Mouse (Mus musculus) E14TG2a.4 (cell line): Measurements from ENCODE around the gene Adcy4.

Source experiments
- CTCF ChIP-seq: conservative IDR thresholded peaks from 2 replicates; pipeline ENCODE4 v1.5.1; 2014; ENCODE audit warnings: low read length
- NANOG ChIP-seq: IDR thresholded peaks from 2 replicates; pipeline ENCODE4 v1.6.1; 2014; ENCODE audit warnings: borderline replicate concordance, low read length, mixed read lengths

DNA sequence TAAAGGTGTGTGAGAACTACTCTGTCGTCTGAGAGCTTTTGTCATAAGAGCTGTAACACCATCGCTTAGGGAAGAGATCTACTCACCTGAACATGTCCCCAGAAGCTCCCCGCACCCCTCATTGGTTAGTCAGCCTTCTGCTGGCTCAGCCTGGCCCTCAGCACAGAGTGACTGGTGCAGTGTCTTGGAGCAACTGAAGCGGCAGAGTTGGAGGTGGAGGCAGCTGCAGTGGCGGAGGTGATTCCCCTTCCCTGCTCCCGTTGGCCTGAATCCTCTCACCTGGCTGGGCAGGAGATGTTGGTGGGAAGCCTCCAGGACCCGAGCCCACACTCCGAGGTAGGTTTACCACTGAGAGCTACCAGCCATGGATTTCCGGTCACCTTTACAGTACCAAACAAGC, 36.7 kb upstream of the Adcy4 start:
- no peak for TF ChIP-seq CTCF
- TF ChIP-seq NANOG = no peak
